Mouse (Mus musculus) olfactory bulb, adult 2 months (tissue): ENCODE results near the gene Zcchc24.

ENCODE experiments used
- CTCF ChIP-seq: fragments of 200-500 bp; IDR thresholded peaks from 2 replicates; pipeline ENCODE4 v1.5.1; 2012; ENCODE audit warnings: low read depth, mild to moderate bottlenecking, low read length, moderate library complexity; ENCODE audit not compliant: insufficient read depth
- POLR2A ChIP-seq: fragments of 200-500 bp; IDR thresholded peaks from 2 replicates; pipeline ENCODE4 v1.6.1; 2012; ENCODE audit warnings: mild to moderate bottlenecking, low read depth, low read length, moderate library complexity; ENCODE audit not compliant: insufficient read depth

DNA sequence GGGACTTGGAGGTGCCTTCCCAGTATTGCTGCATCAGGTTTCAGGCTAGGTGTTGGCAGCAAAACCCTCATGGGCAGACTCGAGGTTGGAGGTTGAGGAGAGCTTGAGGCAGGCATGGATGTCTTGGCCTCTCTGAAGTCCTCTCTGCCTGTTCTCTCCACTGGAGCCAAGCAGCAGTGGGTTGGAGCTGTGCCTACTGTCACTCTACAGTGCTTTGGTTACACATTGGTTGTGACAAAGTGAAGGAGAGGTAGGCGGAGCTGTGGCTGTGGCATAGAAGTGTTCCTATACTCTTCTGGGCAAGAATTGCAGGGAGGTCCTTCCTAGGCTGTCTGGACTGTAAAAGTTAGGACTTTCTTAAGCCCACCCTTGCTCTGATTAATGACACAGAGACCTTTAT, 72.5 kb downstream of the Zcchc24 start:
- TF ChIP-seq CTCF: no peak
- no peak for TF ChIP-seq POLR2A
